Mouse (Mus musculus) cerebellum, postnatal 4 days (tissue): ENCODE measurements at regions not wholly inside any gene's neighbourhood (a gene's known extent, or its start where the extent isn't known, plus 50 kb on each side); places are given as distances from the start of the nearest gene placed in this dataset.

Experiments
- DNase-seq, 2 experiments: peaks; one replicate each; pipeline ENCODE4 v3.0.0; 2022; ENCODE audit warnings: low spot score in 2 of 2, mixed read lengths in 1 of 2

DNA sequence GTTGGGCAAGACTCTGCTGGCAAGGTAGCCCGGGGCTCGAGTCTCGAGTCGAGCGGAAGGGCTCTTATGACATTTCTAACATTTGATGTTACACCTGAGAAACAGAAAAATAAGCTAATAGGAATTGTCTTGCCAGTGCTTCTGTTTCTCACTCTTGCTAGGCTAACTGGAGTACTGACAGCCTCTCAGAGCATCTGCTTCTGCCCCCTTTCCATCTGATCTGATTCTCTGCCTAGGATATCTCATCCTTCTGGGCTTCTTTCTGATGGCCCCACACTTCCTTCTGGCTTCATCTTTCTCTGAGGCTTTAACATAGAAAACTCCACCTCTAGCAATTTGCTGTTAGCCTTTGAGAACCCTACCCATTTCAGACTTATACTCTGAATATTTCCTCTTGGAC lies 95.0 kb upstream of the Arhgef9 start:
- no peak for DNase-seq

DNA sequence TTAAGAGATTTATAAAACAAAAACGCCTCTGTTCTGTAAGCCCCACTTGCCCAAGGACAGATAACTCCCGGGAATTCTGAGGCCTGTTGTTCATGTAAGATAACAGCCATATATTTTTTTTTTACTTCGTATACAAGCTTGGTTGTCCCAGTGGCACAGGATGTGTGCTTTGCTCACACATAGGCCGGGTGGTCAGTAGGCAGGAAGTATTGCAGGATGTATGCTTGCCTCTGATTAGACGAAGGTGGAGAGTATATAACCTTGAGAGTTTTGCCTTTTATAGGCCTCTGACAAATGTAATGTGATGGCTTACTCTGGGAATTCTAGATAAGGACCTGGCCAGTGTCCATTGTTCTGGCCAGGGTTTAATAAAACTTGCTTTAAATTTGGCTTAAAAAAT lies 85.4 kb upstream of the Arhgef9 start:
- no peak for DNase-seq

DNA sequence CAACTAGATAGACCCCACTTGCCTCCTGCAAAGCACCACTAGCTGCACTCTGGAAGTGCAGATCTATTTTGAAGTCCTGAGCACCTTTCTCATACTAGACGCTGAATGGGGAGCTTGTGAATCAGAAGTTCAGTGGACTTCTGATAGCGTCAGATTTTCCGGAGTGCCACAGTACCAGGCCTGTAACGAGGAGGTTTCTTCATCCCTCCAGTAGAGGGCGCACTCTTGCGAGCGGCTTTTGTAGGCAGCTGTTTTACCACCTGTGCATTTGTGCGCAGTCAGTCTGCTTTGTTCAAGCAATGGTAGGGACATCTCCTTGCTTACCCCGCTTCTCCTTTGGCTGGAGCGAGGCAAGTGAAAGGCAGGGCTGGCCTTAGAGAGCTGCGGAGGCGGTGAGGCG lies 56.9 kb upstream of the Arhgef9 start:
- peak in 1 of 2 experiments; percentile 2 for DNase-seq
